ENCODE assay signal across 9 mouse cellular contexts in the genomic region with DNA sequence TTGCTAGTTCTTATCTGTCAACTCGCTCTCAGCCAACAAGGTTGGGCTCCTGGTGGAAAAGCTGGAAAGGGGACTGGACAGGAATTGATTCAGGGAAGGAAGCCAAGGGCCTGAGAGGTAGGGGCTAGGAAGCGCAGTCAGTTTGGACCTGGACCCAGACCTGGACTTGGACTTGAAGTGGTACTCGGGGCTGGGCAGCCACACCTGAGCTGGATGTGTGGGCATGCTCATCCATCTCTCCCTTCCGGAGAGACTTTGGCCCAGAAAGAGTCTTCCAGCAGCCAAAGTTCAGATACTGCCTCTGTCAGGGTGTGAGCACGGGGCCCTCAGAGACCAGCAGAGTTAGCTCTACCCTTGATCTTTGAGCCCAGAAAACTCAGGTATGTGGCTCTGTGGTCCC. TPM values are rescaled to one million over a fixed set of nuclear protein-coding genes. Genes with fewer than 3 reads are reported as not detected.
A peak's percentile ranks its signal among the peaks of the same experiment; 100 is the strongest.
DNase-seq lines count a peak whose midpoint lies in the region; ATAC-seq and TF ChIP-seq lines count a peak whose summit lies in the region.
"Had no signal": no experiment of that assay in that cellular context is flagged by ENCODE, and none has a peak within 500 bp of the region (broad histone marks: within the 10 kb centered on the region; RNA-seq: fewer than 3 reads in every experiment).

No protein-coding gene starts in this region.

- TF ChIP-seq CTCF in gastrocnemius, adult 2 months (IDR thresholded peaks at IDR 0.05) = no peak

- intact Hi-C loops in gastrocnemius, adult 2 months (cut with DNase I) = no loop called here
- intact Hi-C loops in gastrocnemius, postnatal 14 days (cut with DNase I; ENCODE audit: low total_unique reads) = no loop called here

- H3K9me3 ChIP-seq in embryonic facial prominence, embryonic 14.5 days (ENCODE audit: control insufficient read depth, low read length) = no peaks in the 10 kb centered on the region
- H3K9me3 ChIP-seq in midbrain, embryonic 14.5 days (ENCODE audit: control insufficient read depth, low read length) = no peaks in the 10 kb centered on the region

- H3K36me3 ChIP-seq in embryonic facial prominence, embryonic 14.5 days (ENCODE audit: control insufficient read depth, insufficient read depth, low read length) = peaks cover 31% of the 10 kb centered on the region
- H3K36me3 ChIP-seq in midbrain, embryonic 14.5 days (ENCODE audit: control insufficient read depth, insufficient read depth, low read length) = peaks cover 58% of the 10 kb centered on the region

- peak overlapping the region; percentile 89 for H3K4me3 ChIP-seq in gastrocnemius, adult 2 months
- H3K4me3 ChIP-seq in embryonic facial prominence, embryonic 14.5 days (ENCODE audit: low read depth, low read length) = peak overlapping the region; percentile 51; the same call in 1 of the 2 replicates
- no peak overlapping the region for H3K4me3 ChIP-seq in midbrain, embryonic 14.5 days (replicated peaks; ENCODE audit: low read depth, low read length)

- no peak overlapping the region for H3K9ac ChIP-seq in embryonic facial prominence, embryonic 14.5 days (ENCODE audit: low read depth, low read length)
- no peak overlapping the region for H3K9ac ChIP-seq in midbrain, embryonic 14.5 days (replicated peaks; ENCODE audit: low read length)

- no peaks in the 10 kb centered on the region for H3K27me3 ChIP-seq in embryonic facial prominence, embryonic 14.5 days (replicated peaks; ENCODE audit: control insufficient read depth, insufficient read depth, low read length)
- H3K27me3 ChIP-seq in midbrain, embryonic 14.5 days (ENCODE audit: control insufficient read depth, insufficient read depth, low read length) = peaks cover 4% of the 10 kb centered on the region; the same call in 1 of the 2 replicates

- peaks cover 16% of the 10 kb centered on the region for H3K4me1 ChIP-seq in embryonic facial prominence, embryonic 14.5 days (ENCODE audit: control insufficient read depth, insufficient read depth, low read length)
- H3K4me1 ChIP-seq in midbrain, embryonic 14.5 days (ENCODE audit: control insufficient read depth, insufficient read depth, low read length) = peaks cover 4% of the 10 kb centered on the region; the same call in 1 of the 2 replicates

- peak overlapping the region; percentile 97 for H3K27ac ChIP-seq in gastrocnemius, adult 2 months
- no peak overlapping the region for H3K27ac ChIP-seq in embryonic facial prominence, embryonic 14.5 days (replicated peaks; ENCODE audit: low read depth, low read length)
- no peak overlapping the region for H3K27ac ChIP-seq in midbrain, embryonic 14.5 days (replicated peaks; ENCODE audit: low read depth, low read length)

- 55% methylated on average over 5 of the region's 5 CpGs for WGBS in embryonic facial prominence, embryonic 14.5 days
- 58% methylated on average over 5 of the region's 5 CpGs for WGBS in midbrain, embryonic 14.5 days

- DNase-seq in gastrocnemius, adult 2 months = peak; percentile 21
- no peak for DNase-seq in gastrocnemius, postnatal 14 days
- DNase-seq in embryonic facial prominence, embryonic 14.5 days (ENCODE audit: low spot score) = no peak
- DNase-seq in kidney, adult 9 months = peak; percentile 72
- no peak for DNase-seq in midbrain, embryonic 14.5 days
- no peak for DNase-seq in gastrocnemius, postnatal 25 days
- no peak for DNase-seq in left cerebral cortex, adult 8-10 months (ENCODE audit: low spot score in 2 of 2)
- DNase-seq in embryo, embryonic 11 days = no peak
- DNase-seq: adrenal gland, postnatal 10 days had no signal

- ATAC-seq in embryonic facial prominence, embryonic 14.5 days (ENCODE audit: low read depth) = no peak
- ATAC-seq in midbrain, embryonic 14.5 days (ENCODE audit: low FRiP score, low TSS enrichment) = no peak

- H3K4me2 ChIP-seq in embryonic facial prominence, embryonic 14.5 days (ENCODE audit: low read depth, low read length) = peak overlapping the region; percentile 55
- peak overlapping the region; percentile 92; the same call in 1 of the 2 replicates for H3K4me2 ChIP-seq in midbrain, embryonic 14.5 days (ENCODE audit: low read length)

RNA-seq across cellular contexts. Expression of gene Slc26a6, which starts 2.3 kb away (rescaled TPM):
- total RNA-seq in gastrocnemius, adult 2 months (2021) = 10 to 100 TPM; 15.7 to 21.2 TPM
- 10 to 100 TPM; 13.0 to 13.8 TPM for total RNA-seq in gastrocnemius, postnatal 14 days (2021)
- polyA plus RNA-seq in embryonic facial prominence, embryonic 14.5 days (2014; fragmentation: Nextera tagmentation; extraction: Ambion mirVana) = 14.3 and 15.4 TPM in 2 replicates
- polyA plus RNA-seq in midbrain, embryonic 14.5 days (2014; fragmentation: Nextera tagmentation; extraction: Ambion mirVana) = 16.6 and 18.2 TPM in 2 replicates
- 10 to 100 TPM; 12.0 to 16.7 TPM for total RNA-seq in gastrocnemius, postnatal 25 days (2021)
- total RNA-seq in left cerebral cortex, adult 8-10 months (2022) = 10 to 100 TPM; 10.9 to 21.0 (median 16.6) TPM

RNA-seq across cellular contexts. Expression of gene Celsr3, which starts 29.2 kb away (rescaled TPM):
- total RNA-seq in gastrocnemius, adult 2 months (2021) = under 1 TPM in 1 of 2 experiments, not detected in 1; 0.05 TPM
- under 1 TPM; 0.18 to 0.24 TPM for total RNA-seq in gastrocnemius, postnatal 14 days (2021)
- 0.66 and 0.70 TPM in 2 replicates for polyA plus RNA-seq in embryonic facial prominence, embryonic 14.5 days (2014; fragmentation: Nextera tagmentation; extraction: Ambion mirVana)
- polyA plus RNA-seq in midbrain, embryonic 14.5 days (2014; fragmentation: Nextera tagmentation; extraction: Ambion mirVana) = 19.5 and 20.7 TPM in 2 replicates
- total RNA-seq in gastrocnemius, postnatal 25 days (2021) = under 1 TPM in 1 of 2 experiments, not detected in 1; 0.03 TPM
- 10 to 100 TPM; 45.0 to 60.8 (median 50.5) TPM for total RNA-seq in left cerebral cortex, adult 8-10 months (2022)

RNA-seq across cellular contexts. Expression of gene Nckipsd, which starts 47.2 kb away (rescaled TPM):
- 1 to 10 TPM; 3.6 to 5.3 TPM for total RNA-seq in gastrocnemius, adult 2 months (2021)
- 1 to 10 TPM; 3.5 to 4.5 TPM for total RNA-seq in gastrocnemius, postnatal 14 days (2021)
- polyA plus RNA-seq in embryonic facial prominence, embryonic 14.5 days (2014; fragmentation: Nextera tagmentation; extraction: Ambion mirVana) = 12.2 and 16.8 TPM in 2 replicates
- polyA plus RNA-seq in midbrain, embryonic 14.5 days (2014; fragmentation: Nextera tagmentation; extraction: Ambion mirVana) = 24.3 and 27.4 TPM in 2 replicates
- total RNA-seq in gastrocnemius, postnatal 25 days (2021) = 1 to 10 TPM; 3.8 TPM
- 10 to 100 TPM; 56.8 to 65.8 (median 59.9) TPM for total RNA-seq in left cerebral cortex, adult 8-10 months (2022)

RNA-seq across cellular contexts. Expression of gene Tmem89, which starts 59.1 kb away (rescaled TPM):
- total RNA-seq in gastrocnemius, adult 2 months (2021) = not detected
- total RNA-seq in gastrocnemius, postnatal 14 days (2021) = not detected
- polyA plus RNA-seq in embryonic facial prominence, embryonic 14.5 days (2014; fragmentation: Nextera tagmentation; extraction: Ambion mirVana) = not detected in 2 replicates
- 0.47 TPM in 1 of 2 replicates, not detected in the other for polyA plus RNA-seq in midbrain, embryonic 14.5 days (2014; fragmentation: Nextera tagmentation; extraction: Ambion mirVana)
- not detected for total RNA-seq in gastrocnemius, postnatal 25 days (2021)
- total RNA-seq in left cerebral cortex, adult 8-10 months (2022) = under 1 TPM in 2 of 4 experiments, not detected in 2; 0.37 to 0.61 TPM
- total RNA-seq: adrenal gland, postnatal 10 days had no signal

Comparison
In these comparisons a context has a peak if more than half of its experiments do, and no peak if none do; other contexts are left out.
1. DNase-seq: peak in gastrocnemius, adult 2 months (single experiment) and kidney, adult 9 months (single experiment); none in gastrocnemius, postnatal 14 days (single experiment), embryonic facial prominence, embryonic 14.5 days (single experiment), midbrain, embryonic 14.5 days (single experiment), gastrocnemius, postnatal 25 days (single experiment), left cerebral cortex, adult 8-10 months (0 of 2) and embryo, embryonic 11 days (single experiment).
2. RNA of gene Celsr3, which starts 29.2 kb away (total RNA-seq): 45.0 to 60.8 TPM in left cerebral cortex, adult 8-10 months; 0.18 to 0.24 TPM in gastrocnemius, postnatal 14 days, 0.05 TPM in gastrocnemius, adult 2 months and 0.03 TPM in gastrocnemius, postnatal 25 days; every median in the first group is over 10 times any median in the second.
3. RNA of gene Nckipsd, which starts 47.2 kb away (total RNA-seq): 56.8 to 65.8 TPM in left cerebral cortex, adult 8-10 months; 3.6 to 5.3 TPM in gastrocnemius, adult 2 months, 3.5 to 4.5 TPM in gastrocnemius, postnatal 14 days and 3.8 TPM in gastrocnemius, postnatal 25 days; every median in the first group is over 4 times any median in the second.